Mouse (Mus musculus) cerebellum, adult 9-10 months (tissue): ENCODE measurements at regions not wholly inside any gene's neighbourhood (a gene's known extent, or its start where the extent isn't known, plus 50 kb on each side); places are given as distances from the start of the nearest gene placed in this dataset.

Experiments used
- DNase-seq: peaks from one replicate; pipeline ENCODE4 v3.0.0; 2022

- DNase-seq: no peak
Measured at GRCm38 (mm10) chr6:140368354-140369069, 55.3 kb upstream of the Plekha5 start.

- no peak for DNase-seq
Measured at GRCm38 (mm10) chr6:140367303-140367702, 56.6 kb upstream of the Plekha5 start.

GRCm38 (mm10) chr6:140366791-140367190, 57.1 kb upstream of the Plekha5 start:
- no peak for DNase-seq

- DNase-seq: no peak
Measured at GRCm38 (mm10) chr6:140360996-140361395, 62.9 kb upstream of the Plekha5 start.

- no peak for DNase-seq
Measured at GRCm38 (mm10) chr6:140357901-140358300, 66.0 kb upstream of the Plekha5 start.

GRCm38 (mm10) chr6:140357300-140357699, 66.6 kb upstream of the Plekha5 start:
- DNase-seq: no peak

GRCm38 (mm10) chr6:140354082-140354481, 69.8 kb upstream of the Plekha5 start:
- DNase-seq: no peak

GRCm38 (mm10) chr6:140353610-140354009, 70.2 kb upstream of the Plekha5 start:
- DNase-seq: no peak

- no peak for DNase-seq
Measured at GRCm38 (mm10) chr6:140351365-140352095, 72.3 kb upstream of the Plekha5 start.

- no peak for DNase-seq
Measured at GRCm38 (mm10) chr6:140348578-140348977, 75.3 kb upstream of the Plekha5 start.

- no peak for DNase-seq
Measured at GRCm38 (mm10) chr6:140346929-140347328, 76.9 kb upstream of the Plekha5 start.

- no peak for DNase-seq
Measured at GRCm38 (mm10) chr6:140343638-140344037, 80.2 kb upstream of the Plekha5 start.

GRCm38 (mm10) chr6:140342881-140343280, 81.0 kb upstream of the Plekha5 start:
- DNase-seq: no peak

GRCm38 (mm10) chr6:140339731-140340130, 84.1 kb upstream of the Plekha5 start:
- no peak for DNase-seq

GRCm38 (mm10) chr6:140337897-140338749, 85.7 kb upstream of the Plekha5 start:
- DNase-seq: no peak

- DNase-seq: no peak
Measured at GRCm38 (mm10) chr6:140337083-140337491, 86.8 kb upstream of the Plekha5 start.

- no peak for DNase-seq
Measured at GRCm38 (mm10) chr6:140336414-140336941, 87.4 kb upstream of the Plekha5 start.

GRCm38 (mm10) chr6:140333397-140333796, 90.5 kb upstream of the Plekha5 start:
- no peak for DNase-seq

- no peak for DNase-seq
Measured at GRCm38 (mm10) chr6:140308641-140309040, 115.2 kb upstream of the Plekha5 start.

GRCm38 (mm10) chr6:140306811-140307558, 116.9 kb upstream of the Plekha5 start:
- DNase-seq: no peak

- DNase-seq: no peak
Measured at GRCm38 (mm10) chr6:140304105-140304504, 119.7 kb upstream of the Plekha5 start.

GRCm38 (mm10) chr6:140300470-140301145, 123.2 kb upstream of the Plekha5 start:
- no peak for DNase-seq
